Mouse (Mus musculus) stomach, postnatal 0 days (tissue): ENCODE measurements around the gene Cplx2.

Source experiments
- CTCF ChIP-seq: IDR thresholded peaks from 2 replicates; pipeline ENCODE4 v1.5.1; 2016; ENCODE audit warnings: antibody characterized with exemption, low read depth, mild to moderate bottlenecking, moderate library complexity
- EP300 ChIP-seq: optimal IDR thresholded peaks from 2 replicates; pipeline ENCODE3; 2016; ENCODE audit warnings: antibody characterized with exemption

DNA sequence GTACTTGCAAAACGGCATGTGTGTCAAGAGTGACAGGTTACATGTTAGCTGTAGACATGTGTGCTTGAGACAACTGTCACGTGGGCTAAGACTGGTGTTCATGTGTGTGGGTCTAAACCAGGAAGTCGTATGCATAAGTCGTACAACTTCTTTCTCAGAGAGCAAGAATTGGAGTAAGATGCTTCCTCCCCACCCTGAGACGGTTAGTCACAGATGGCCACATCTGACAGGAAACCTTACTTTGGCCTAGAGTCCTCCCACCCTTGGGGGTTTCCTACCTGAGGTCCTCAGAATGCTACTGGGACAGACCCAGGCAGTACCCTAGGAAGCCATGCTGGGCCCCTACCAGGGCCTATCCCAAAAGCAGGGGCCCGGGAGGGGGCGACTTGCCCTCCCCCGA lies 10.2 kb downstream of the Cplx2 start:
- TF ChIP-seq CTCF, result no peak
- no peak for TF ChIP-seq EP300
